ENCODE assay signal across 8 mouse cellular contexts in genomic region chr8:22059821-22060445, GRCm38 (mm10). TPM values are rescaled to one million over a fixed set of nuclear protein-coding genes. Genes with fewer than 3 reads are reported as not detected.
DNase-seq lines count a peak whose midpoint lies in the region; ATAC-seq and TF ChIP-seq lines count a peak whose summit lies in the region.

Gene Atp7b (minus strand): TSS chr8:22060305.

- TF ChIP-seq POLR2A in bone marrow macrophage, adult 2 months (IDR thresholded peaks at IDR 0.05; ENCODE audit: borderline replicate concordance, low read depth, low read length), result no peak

- H3K4me3 ChIP-seq in neural tube, embryonic 11.5 days (ENCODE audit: low read depth, low read length), result peak within 1 kb of the TSS; percentile 56
- H3K4me3 ChIP-seq in bone marrow macrophage, adult 2 months (ENCODE audit: insufficient read depth, low read length), result peak within 1 kb of the TSS; percentile 76
- H3K4me3 ChIP-seq in forebrain, embryonic 16.5 days (replicated peaks; ENCODE audit: low read length), result peak within 1 kb of the TSS; percentile 75
- H3K4me3 ChIP-seq in kidney, postnatal 0 days (replicated peaks; ENCODE audit: low read depth, low read length), result peak within 1 kb of the TSS; percentile 73
- H3K4me3 ChIP-seq in midbrain, embryonic 11.5 days (ENCODE audit: low read depth, low read length), result peak within 1 kb of the TSS; percentile 65

- H3K4me1 ChIP-seq in neural tube, embryonic 11.5 days (ENCODE audit: control insufficient read depth, insufficient read depth, low read length), result no peaks in the 10 kb centered on the region
- H3K4me1 ChIP-seq in bone marrow macrophage, adult 2 months (ENCODE audit: control insufficient read depth, insufficient read depth, low read length), result no peaks in the 10 kb centered on the region
- H3K4me1 ChIP-seq in forebrain, embryonic 16.5 days (replicated peaks; ENCODE audit: control insufficient read depth, insufficient read depth, low read length), result peaks cover 11% of the 10 kb centered on the region
- 0 out of 2 replicates have a peak, but pooled peaks cover 4% of the 10 kb centered on the region for H3K4me1 ChIP-seq in kidney, postnatal 0 days (replicated peaks; ENCODE audit: insufficient read depth, low read length)
- peaks cover 2% of the 10 kb centered on the region; the same call in 1 of the 2 replicates for H3K4me1 ChIP-seq in midbrain, embryonic 11.5 days (ENCODE audit: control insufficient read depth, insufficient read depth, low read length)

- no peak for DNase-seq in neural tube, embryonic 11.5 days (ENCODE audit: low spot score)
- no peak for DNase-seq in neural tube, embryonic 10.5 days (ENCODE audit: extremely low spot score, low spot score)
- peak; percentile 41 for DNase-seq in kidney, postnatal 0 days (ENCODE audit: low spot score)
- peak; percentile 99 for DNase-seq in midbrain, embryonic 11.5 days (ENCODE audit: low spot score, missing footprints)
- DNase-seq in gastrocnemius, postnatal 14 days, result no peak
- DNase-seq in thymus, postnatal 25 days, result no peak

- H3K9ac ChIP-seq in neural tube, embryonic 11.5 days (ENCODE audit: low read length), result peak within 1 kb of the TSS; percentile 69
- peak within 1 kb of the TSS; percentile 74 for H3K9ac ChIP-seq in forebrain, embryonic 16.5 days (replicated peaks; ENCODE audit: low read depth, low read length)
- H3K9ac ChIP-seq in kidney, postnatal 0 days (ENCODE audit: low read depth, low read length), result peak within 1 kb of the TSS; percentile 67
- H3K9ac ChIP-seq in midbrain, embryonic 11.5 days (ENCODE audit: low read length), result peak within 1 kb of the TSS; percentile 76

- peak within 1 kb of the TSS; percentile 88 for H3K4me2 ChIP-seq in neural tube, embryonic 11.5 days (ENCODE audit: low read depth)
- H3K4me2 ChIP-seq in forebrain, embryonic 16.5 days (ENCODE audit: low read length), result peak within 1 kb of the TSS; percentile 97
- H3K4me2 ChIP-seq in kidney, postnatal 0 days (ENCODE audit: low read length), result peak within 1 kb of the TSS; percentile 98
- peak within 1 kb of the TSS; percentile 87 for H3K4me2 ChIP-seq in midbrain, embryonic 11.5 days

- H3K27ac ChIP-seq in neural tube, embryonic 11.5 days (ENCODE audit: low read depth, low read length), result 0 out of 2 replicates have a peak within 1 kb of the TSS, but pooled peaks have one; percentile 20
- no peak within 1 kb of the TSS for H3K27ac ChIP-seq in bone marrow macrophage, adult 2 months (ENCODE audit: insufficient read depth, low read depth, low read length)
- H3K27ac ChIP-seq in forebrain, embryonic 16.5 days (ENCODE audit: low read length), result 0 out of 2 replicates have a peak within 1 kb of the TSS, but pooled peaks have one; percentile 39
- H3K27ac ChIP-seq in kidney, postnatal 0 days, result no peak within 1 kb of the TSS
- H3K27ac ChIP-seq in midbrain, embryonic 11.5 days (ENCODE audit: low read depth, low read length), result no peak within 1 kb of the TSS

- intact Hi-C loops in gastrocnemius, postnatal 14 days (cut with DNase I; ENCODE audit: low total_unique reads), result loop anchor here (10.0 kb wide), 1 partner anchor 125 kb away; the partner anchor contains the start of gene Ckap2

- ATAC-seq in neural tube, embryonic 11.5 days (ENCODE audit: insufficient read depth, low FRiP score, low TSS enrichment), result peak; percentile 91
- peak; percentile 87 for ATAC-seq in forebrain, embryonic 16.5 days
- peak; percentile 81 for ATAC-seq in kidney, postnatal 0 days (replicated peaks; ENCODE audit: low FRiP score, low read depth)
- ATAC-seq in midbrain, embryonic 11.5 days (ENCODE audit: low FRiP score), result peak; percentile 94

- H3K36me3 ChIP-seq in neural tube, embryonic 11.5 days (ENCODE audit: control insufficient read depth, insufficient read depth, low read length), result no peaks in the 10 kb centered on the region; the same call in 1 of the 2 replicates
- H3K36me3 ChIP-seq in forebrain, embryonic 16.5 days (ENCODE audit: control insufficient read depth, insufficient read depth), result peaks cover 6% of the 10 kb centered on the region
- peaks cover 9% of the 10 kb centered on the region; the same call in 1 of the 2 replicates for H3K36me3 ChIP-seq in kidney, postnatal 0 days (ENCODE audit: insufficient read depth, low read length)
- peaks cover 6% of the 10 kb centered on the region for H3K36me3 ChIP-seq in midbrain, embryonic 11.5 days (ENCODE audit: control insufficient read depth, insufficient read depth, low read length)

- H3K9me3 ChIP-seq in neural tube, embryonic 11.5 days (ENCODE audit: control insufficient read depth, low read length), result no peaks in the 10 kb centered on the region
- no peaks in the 10 kb centered on the region for H3K9me3 ChIP-seq in forebrain, embryonic 16.5 days (ENCODE audit: control insufficient read depth, low read length)
- H3K9me3 ChIP-seq in kidney, postnatal 0 days (replicated peaks; ENCODE audit: low read length), result no peaks in the 10 kb centered on the region
- H3K9me3 ChIP-seq in midbrain, embryonic 11.5 days (ENCODE audit: control insufficient read depth, low read length), result no peaks in the 10 kb centered on the region

- TF ChIP-seq CTCF in bone marrow macrophage, adult 2 months (IDR thresholded peaks at IDR 0.05; ENCODE audit: low read depth, low read length), result no peak
- TF ChIP-seq CTCF in kidney, postnatal 0 days (IDR thresholded peaks at IDR 0.05; ENCODE audit: low read depth), result no peak

- no peaks in the 10 kb centered on the region for H3K27me3 ChIP-seq in neural tube, embryonic 11.5 days (ENCODE audit: control insufficient read depth, insufficient read depth, low read length)
- peaks cover 3% of the 10 kb centered on the region; the same call in 1 of the 2 replicates for H3K27me3 ChIP-seq in forebrain, embryonic 16.5 days (replicated peaks; ENCODE audit: control insufficient read depth, insufficient read depth, low read length)
- peaks cover 12% of the 10 kb centered on the region for H3K27me3 ChIP-seq in kidney, postnatal 0 days (ENCODE audit: insufficient read depth, low read length)
- H3K27me3 ChIP-seq in midbrain, embryonic 11.5 days (ENCODE audit: control insufficient read depth, insufficient read depth, low read length), result no peaks in the 10 kb centered on the region; the same call in 1 of the 2 replicates

- under 1% methylated on average over 38 of the region's 46 CpGs for WGBS in neural tube, embryonic 11.5 days
- WGBS in forebrain, embryonic 16.5 days, result under 1% methylated on average over 45 of the region's 46 CpGs
- under 1% methylated on average over 44 of the region's 46 CpGs for WGBS in kidney, postnatal 0 days
- 1% methylated on average over 46 of the region's 46 CpGs for whole genome bisulfite sequencing in midbrain, embryonic 11.5 days

RNA-seq across cellular contexts. Expression of gene Atp7b, which starts in this region (rescaled TPM):
- polyA plus RNA-seq in neural tube, embryonic 11.5 days (2014; fragmentation: Nextera tagmentation; extraction: Ambion mirVana), result 1.5 and 1.6 TPM in 2 replicates
- 0.12 TPM in 1 of 2 replicates, not detected in the other for polyA plus RNA-seq in bone marrow macrophage, adult 2 months (2012; ENCODE audit: insufficient read depth, insufficient read length, missing spikeins)
- polyA plus RNA-seq in forebrain, embryonic 16.5 days (2015; fragmentation: Nextera tagmentation; extraction: Ambion mirVana), result 1.7 and 1.9 TPM in 2 replicates
- 0.33 and 0.52 TPM in 2 replicates for polyA plus RNA-seq in kidney, postnatal 0 days (2015; fragmentation: Nextera tagmentation; extraction: Ambion mirVana)
- 1.8 and 2.0 TPM in 2 replicates for polyA plus RNA-seq in midbrain, embryonic 11.5 days (2014; fragmentation: Nextera tagmentation; extraction: Ambion mirVana)
- total RNA-seq in gastrocnemius, postnatal 14 days (2021), result under 1 TPM; 0.04 to 0.06 TPM

Comparison
In these comparisons a context has a peak if more than half of its experiments do, and no peak if none do; other contexts are left out.
1. Peak in DNase-seq, ATAC-seq, H3K4me3 ChIP-seq, H3K9ac ChIP-seq and H3K4me2 ChIP-seq in kidney, postnatal 0 days; RNA of the gene not detected or under 1 TPM.
2. H3K27ac ChIP-seq: peak in neural tube, embryonic 11.5 days (single experiment) and forebrain, embryonic 16.5 days (single experiment); none in bone marrow macrophage, adult 2 months (single experiment), kidney, postnatal 0 days (single experiment) and midbrain, embryonic 11.5 days (single experiment).
3. Peak in every context shown above with its lines, with median percentiles within 50 percentile points of each other: ATAC-seq, H3K4me2 ChIP-seq, H3K4me3 ChIP-seq and H3K9ac ChIP-seq.